Mouse (Mus musculus): ENCODE measurements around the gene Nfxl1. TPM values are rescaled to one million over a fixed set of nuclear protein-coding genes. Genes with fewer than 3 reads are reported as not detected.

Gene Nfxl1
- 7.4 TPM for polyA plus RNA-seq (2017; shearing (Covaris generic))

GRCm38 (mm10) chr5:72559544-72560049, at the start of gene Nfxl1:
Gene Nfxl1 (minus strand): TSS chr5:72559684.

GRCm38 (mm10) chr5:72587192-72587681, 27.8 kb upstream of the Nfxl1 start, which contains the start of gene Gm5868:
Gene Gm5868 (minus strand): TSS chr5:72587551.

DNA sequence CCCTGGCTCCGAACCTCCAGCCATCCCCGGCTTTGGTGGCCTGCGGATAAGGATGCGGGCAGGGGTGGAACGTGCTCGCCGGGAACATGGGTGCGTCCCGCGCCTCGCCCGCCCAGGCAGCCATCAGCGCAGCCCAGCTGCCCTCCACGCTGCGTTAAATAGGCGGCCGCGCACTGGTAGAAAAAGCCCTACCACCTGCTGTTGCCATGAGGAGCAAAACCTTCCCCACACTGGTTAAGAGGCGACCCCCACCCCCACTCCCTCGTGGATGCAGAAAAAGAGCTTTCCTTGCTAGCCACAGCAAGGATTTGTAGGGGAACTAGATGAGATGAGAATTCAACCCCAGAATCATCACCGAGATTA, 21.5 kb upstream of the Nfxl1 start, which contains the start of gene Zar1:
Gene Zar1 (minus strand): TSS at position 285 of the 363 bp plus-strand sequence.

DNA sequence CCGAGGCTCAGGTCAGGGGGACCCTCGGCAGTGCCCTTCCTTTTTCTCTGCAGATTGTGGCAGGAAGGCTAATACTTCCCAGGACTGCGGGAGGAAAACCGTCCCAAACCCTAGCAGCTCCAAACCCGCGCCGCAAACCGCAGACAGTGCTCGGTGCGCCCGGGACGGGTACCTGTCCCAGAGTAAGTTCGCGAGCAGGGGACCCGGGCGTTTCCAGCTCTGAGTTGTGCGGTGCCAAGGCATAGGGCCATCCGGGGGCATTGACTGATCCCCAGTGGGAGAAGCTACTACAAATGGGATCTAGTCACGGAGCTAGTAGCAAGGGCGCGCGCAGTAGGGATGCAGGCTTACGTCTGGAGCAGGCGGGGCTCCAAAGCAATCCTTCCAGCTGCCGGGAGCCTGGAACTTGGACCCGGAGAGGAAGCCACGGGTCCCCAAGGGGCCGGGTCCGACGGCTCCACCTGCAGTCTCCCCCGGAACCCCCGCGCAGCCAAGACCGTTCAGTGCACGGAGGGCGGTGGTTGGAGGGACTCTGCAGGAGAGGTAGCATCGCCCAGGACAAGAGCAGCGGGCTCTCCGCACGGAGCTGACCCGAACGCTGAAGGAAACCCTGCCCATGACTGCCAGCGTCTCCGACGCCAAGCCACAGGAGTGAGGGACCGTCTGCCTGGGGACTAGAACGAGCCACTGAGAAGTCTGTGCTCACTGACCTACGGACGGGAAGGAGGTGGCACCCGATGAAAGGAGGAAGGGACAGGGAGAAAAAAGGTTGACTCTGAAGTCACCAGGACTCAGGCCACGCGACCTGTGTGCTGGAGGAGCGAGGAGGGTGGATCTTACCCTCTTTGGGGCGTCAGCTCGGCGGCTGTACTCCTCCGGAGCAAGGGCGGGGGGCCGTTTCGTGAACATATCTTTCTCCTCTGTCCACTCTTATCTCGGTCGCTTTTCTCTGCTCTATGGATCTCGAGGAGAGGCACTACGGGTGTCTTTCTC, 55.7 kb downstream of the Nfxl1 start, which contains the start of gene Corin:
Gene Corin (minus strand): TSS at position 943 of the 993 bp plus-strand sequence.

Other genes starting within 250 kb of the Nfxl1 start
- 0.30 TPM for gene Corin, start 55.2 kb downstream of the Nfxl1 start, polyA plus RNA-seq (2017; shearing (Covaris generic))
- gene Zar1, start 21.6 kb upstream of the Nfxl1 start, polyA plus RNA-seq (2017; shearing (Covaris generic)) = not detected
- gene Gm5868, start 27.9 kb upstream of the Nfxl1 start, polyA plus RNA-seq (2017; shearing (Covaris generic)) = not detected
- gene Cnga1, start 84.6 kb upstream of the Nfxl1 start, polyA plus RNA-seq (2017; shearing (Covaris generic)) = 1.1 TPM
- gene Nipal1, start 88.1 kb upstream of the Nfxl1 start, polyA plus RNA-seq (2017; shearing (Covaris generic)) = 28.1 TPM
- 64.2 TPM for gene Txk, start 193.1 kb upstream of the Nfxl1 start, polyA plus RNA-seq (2017; shearing (Covaris generic))

Data from inflammation-experienced regulatory T-cells, adult 16 weeks (primary cell).